Mouse (Mus musculus): ENCODE measurements at regions not wholly inside any gene's neighbourhood (a gene's known extent, or its start where the extent isn't known, plus 50 kb on each side); places are given as distances from the start of the nearest gene placed in this dataset.

GRCm38 (mm10) chr15:7459992-7460820, 62.0 kb upstream of the Egflam start:
- peak; percentile 74 for DNase-seq (ENCODE audit: low spot score)

- DNase-seq (ENCODE audit: low spot score), result no peak
These were observed 64.4 kb upstream of the Egflam start for GRCm38 (mm10) chr15:7462549-7462948.

GRCm38 (mm10) chr15:7463444-7464350, 65.5 kb upstream of the Egflam start:
- DNase-seq (ENCODE audit: low spot score), result no peak

GRCm38 (mm10) chr15:7480211-7480610, 82.0 kb upstream of the Egflam start:
- no peak for DNase-seq (ENCODE audit: low spot score)

- no peak for DNase-seq (ENCODE audit: low spot score)
These were observed 82.6 kb upstream of the Egflam start for GRCm38 (mm10) chr15:7480792-7481210.

DNA sequence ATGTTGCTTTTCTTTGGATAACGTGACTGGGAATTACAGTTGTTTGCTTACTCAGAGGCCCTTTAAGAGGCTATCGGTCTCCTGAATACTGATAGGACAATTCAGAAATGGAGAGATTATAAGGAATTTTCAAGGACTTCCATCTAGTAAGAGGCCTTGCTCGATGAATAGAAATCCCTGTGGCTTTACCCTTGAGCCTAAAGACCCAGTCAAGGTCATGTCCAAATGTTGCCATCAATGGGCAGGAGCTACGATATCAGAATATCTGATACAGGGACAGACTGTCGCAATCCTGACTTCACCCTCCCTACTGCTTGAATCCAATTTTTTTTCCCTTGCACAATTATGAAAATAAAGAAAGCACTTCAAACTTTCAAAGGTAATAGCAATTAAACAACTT, 85.5 kb upstream of the Egflam start:
- no peak for DNase-seq (ENCODE audit: low spot score)

GRCm38 (mm10) chr15:7491091-7491490, 92.9 kb upstream of the Egflam start:
- no peak for DNase-seq (ENCODE audit: low spot score)

GRCm38 (mm10) chr15:7493126-7493669, 95.0 kb upstream of the Egflam start:
- no peak for DNase-seq (ENCODE audit: low spot score)

DNA sequence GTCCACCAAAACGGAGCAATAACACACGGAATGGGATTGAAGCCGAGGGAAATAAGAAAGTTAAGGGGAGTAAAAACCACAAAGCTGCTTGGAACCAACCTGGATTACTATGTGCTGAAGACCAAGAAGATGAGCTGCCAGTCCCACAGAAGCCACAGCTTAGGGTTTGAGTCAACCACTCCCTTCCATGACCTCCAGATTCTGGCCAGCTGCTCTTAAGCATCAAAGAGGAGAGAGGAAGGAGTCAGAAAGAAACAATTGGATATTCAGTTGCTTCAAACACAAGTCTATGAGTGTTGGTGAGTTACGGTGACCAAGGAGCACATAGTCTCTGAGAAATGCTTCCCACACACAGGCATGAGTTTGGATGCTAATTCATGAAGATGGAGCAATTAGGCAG, 99.7 kb upstream of the Egflam start:
- DNase-seq (ENCODE audit: low spot score), result no peak

DNA sequence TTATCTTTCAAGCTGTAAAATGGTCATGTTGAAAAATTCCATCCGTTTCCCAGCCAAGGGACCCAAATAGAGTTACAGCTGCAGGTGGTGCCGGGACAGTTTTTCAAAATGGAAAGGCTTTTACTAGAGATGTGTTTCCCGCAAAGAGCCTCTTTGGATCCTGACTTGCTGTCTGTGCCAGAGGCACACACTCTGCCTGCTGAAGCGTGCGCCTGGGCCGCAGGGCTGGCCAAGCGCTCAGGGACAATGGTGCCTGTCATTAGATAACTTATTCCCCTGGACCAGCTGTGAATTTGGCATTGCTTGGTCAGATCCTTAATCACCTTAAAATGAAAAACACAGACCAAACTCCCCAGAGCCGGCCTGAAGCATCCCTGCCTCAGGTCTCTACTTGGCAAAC, 110.3 kb upstream of the Egflam start:
- DNase-seq (ENCODE audit: low spot score), result no peak

DNA sequence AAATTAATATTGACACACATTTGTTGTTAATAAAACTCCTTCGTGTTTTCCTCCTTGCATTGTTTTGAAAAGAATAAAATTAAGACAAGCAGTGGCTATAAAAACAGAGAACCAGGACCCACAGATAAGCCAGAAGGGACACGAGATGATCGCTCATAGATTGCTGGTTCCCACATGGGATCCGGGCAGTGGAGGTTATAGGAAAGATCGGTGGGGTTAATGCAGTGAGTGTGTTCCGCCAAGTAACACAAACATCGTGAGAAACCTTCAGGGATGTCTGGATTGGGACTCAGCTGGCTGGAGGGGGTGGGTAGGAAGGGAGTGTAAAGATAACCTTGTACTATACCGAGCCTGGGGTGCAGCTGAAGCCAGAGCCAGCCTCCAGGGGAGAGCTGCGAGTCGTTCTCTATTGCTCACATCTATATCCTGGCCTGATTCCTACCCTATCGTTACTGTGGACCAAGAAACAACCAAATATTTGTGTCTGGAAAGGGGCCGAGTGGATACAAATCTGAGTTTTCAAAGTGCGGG, 116.6 kb upstream of the Egflam start:
- DNase-seq (ENCODE audit: low spot score), result no peak

DNA sequence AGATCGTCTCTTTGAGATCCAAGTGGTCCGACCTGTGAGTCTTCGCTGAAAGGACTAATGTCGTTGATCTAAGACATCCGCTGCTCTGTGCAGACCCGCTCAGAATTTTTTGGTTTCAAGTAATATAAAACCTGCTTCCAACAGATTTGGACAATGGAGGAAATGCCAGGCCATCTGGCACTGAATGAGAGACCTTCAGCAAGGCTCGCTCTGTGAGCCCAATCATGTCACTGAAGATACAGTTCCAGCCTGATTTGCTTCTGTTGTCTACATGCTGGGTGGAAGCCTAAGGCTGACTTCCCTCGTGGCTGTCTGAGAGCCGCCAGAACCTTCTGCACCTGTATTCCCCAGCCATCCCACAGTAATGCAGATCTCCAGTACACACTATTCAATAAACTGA, 123.4 kb upstream of the Egflam start:
- no peak for DNase-seq (ENCODE audit: low spot score)

DNA sequence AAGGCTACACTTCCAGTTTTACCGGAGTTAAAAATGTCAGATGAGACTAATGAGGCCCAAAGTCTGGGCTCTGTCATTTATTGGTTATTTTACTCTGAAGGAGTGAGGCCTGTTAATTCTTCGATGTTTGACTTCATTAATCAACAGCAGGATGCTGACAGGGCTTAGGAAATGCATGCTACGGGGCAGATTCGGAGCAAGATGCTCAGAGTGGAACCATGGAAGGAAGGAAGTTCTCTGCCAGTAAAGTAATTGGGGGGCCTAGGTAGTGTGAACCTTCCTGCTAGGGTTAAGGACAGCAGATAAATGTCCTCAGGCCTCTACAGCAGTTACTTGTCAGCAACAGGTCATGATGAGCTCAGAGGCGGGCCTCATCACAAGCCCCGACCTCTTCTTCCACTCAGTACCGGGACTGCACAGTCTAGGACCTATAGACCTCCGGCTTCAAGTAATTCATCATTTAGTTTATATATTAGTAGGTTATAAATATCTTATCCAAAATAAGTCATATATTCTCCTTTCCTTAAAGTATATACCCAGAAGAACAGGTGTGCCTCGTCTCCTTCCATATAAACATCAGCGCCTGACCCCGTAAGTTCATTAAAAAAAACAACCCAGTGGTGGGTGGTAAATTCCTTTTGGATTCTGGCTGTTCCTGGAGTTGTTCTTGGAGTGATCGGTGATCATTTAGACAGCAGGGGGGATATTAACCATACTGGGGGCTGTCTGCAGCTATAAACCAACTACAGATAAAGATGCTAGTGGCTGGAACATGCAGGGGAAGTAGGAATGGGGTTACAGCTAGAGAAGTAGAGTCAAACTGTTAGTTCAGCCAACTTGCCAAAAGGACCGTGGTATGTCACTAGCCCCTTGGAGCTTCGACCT, 124.9 kb upstream of the Egflam start:
- DNase-seq (ENCODE audit: low spot score), result no peak

- DNase-seq (ENCODE audit: low spot score), result no peak
These were observed 132.9 kb upstream of the Egflam start for GRCm38 (mm10) chr15:7530959-7531588.

DNA sequence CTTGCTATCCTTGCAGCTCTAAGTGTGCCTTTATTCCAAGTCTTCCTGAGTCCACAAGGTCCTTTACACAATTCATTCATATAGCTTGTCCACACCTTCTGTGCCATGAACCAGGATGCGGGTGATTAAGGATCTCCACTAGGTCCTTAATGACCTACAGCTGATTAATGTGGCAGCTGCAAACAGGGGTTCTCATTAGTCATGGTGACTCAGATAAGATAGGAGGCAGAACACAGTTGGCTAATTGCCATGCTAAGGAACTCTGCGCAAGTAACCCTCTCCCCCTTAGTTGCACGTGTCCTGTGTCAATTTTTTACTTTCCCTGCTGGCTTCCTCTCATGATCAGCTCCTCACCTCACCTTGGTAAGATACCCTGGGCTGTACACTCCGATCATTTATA, 139.7 kb upstream of the Egflam start:
- DNase-seq (ENCODE audit: low spot score), result no peak

DNA sequence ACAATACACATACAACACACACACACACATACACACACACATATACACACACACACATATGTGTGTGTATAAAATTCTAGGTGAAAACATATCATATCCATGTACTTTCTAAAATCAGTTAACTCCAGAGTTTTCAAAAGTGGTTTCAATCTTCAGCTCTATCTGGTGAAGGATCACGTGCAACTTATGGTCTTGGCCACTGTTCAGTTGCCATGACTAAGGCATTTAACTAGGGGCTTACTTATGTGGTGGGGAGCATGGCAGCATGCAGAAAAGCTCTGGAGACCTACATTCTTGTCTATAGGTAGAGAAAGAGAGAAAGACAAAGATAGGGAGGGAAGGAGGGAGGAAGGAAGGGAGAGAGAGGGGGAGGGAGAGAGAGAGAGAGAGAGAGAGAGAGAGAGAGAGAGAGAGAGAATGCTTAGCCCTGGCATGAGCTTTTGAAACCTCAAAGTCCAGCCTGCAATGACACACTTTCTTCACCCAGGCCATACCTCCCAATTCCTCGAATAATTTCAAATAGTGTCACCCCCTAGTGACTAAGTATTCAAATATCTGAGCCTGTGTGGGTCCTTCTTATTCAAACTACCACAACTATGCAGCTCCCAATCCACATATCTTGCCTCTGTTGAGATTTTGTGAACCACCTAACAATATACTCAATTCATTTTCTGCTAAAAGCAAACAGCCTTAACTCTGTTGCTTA, 155.1 kb upstream of the Egflam start:
- DNase-seq (ENCODE audit: low spot score), result no peak

- no peak for DNase-seq (ENCODE audit: low spot score)
These were observed 156.2 kb upstream of the Egflam start for GRCm38 (mm10) chr15:7554433-7554832.

DNA sequence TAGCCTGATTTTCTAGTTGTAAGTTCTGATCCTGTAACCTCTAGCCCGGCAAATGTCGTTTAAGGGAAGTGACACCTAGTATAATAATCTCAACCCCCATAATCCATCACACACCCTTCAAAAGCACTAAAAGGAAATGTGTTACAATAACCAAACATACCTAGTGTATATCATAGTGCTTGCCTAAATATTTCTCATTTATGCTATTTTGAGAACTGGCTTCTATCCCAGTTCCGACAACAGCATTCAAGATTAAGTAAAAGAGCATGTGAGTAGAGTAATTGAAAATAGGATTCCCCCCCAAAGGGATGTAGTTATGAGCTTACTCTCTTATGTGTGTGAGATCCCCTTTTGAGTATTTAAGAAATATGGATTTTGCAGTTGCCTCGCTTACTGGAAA, 165.1 kb upstream of the Egflam start:
- DNase-seq (ENCODE audit: low spot score), result no peak

DNA sequence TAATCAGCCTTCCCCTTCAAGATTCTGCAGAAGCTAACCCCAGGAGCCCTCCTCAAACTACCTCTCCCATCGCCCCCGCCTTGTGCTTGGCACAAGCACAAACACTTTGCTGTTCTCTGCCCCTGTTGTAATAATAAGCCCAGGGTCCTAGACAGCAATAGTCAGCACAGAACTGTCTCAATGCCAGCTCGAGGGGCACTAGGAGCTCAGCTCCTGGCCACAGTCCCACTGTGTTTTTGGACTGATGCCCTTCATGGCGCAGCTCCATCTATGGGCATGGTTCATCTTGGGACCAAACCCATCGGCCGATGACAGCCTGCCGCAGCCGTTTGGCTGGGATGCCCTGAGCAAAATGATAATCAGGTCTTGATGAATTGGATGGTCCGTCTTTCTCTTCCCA, 165.5 kb upstream of the Egflam start:
- DNase-seq (ENCODE audit: low spot score), result no peak

DNA sequence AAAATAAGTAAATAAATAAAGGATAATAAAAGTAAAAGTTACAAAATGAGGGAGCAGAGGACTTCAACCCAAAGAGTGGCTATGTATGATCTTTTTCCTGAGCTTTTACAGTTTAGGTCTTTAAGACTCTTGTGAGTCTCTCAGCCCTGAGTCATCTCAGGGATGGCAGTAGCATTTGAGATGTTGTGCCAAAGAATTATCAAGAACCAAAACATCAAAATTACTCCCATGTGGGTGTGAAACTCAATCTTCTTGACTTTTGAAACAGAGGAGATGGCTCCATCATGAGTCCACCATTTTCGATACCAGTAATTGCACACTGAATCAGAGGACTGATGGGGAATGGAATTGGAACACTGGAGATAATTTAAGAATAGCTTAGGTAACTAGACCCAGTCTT, 174.0 kb upstream of the Egflam start:
- no peak for DNase-seq (ENCODE audit: low spot score)
